Mouse (Mus musculus) C2C12 (cell line): ENCODE data around the gene Rtn4.

Source experiments
- CEBPB ChIP-seq: IDR thresholded peaks from one replicate; pipeline ENCODE4 v1.6.1; 2011; ENCODE audit warnings: low read depth, mild to moderate bottlenecking, control low read depth, moderate library complexity
- CTCF ChIP-seq: IDR thresholded peaks from one replicate; pipeline ENCODE4 v1.5.1; 2011; ENCODE audit not compliant: control insufficient read depth, insufficient read depth, insufficient read length
- MAX ChIP-seq: IDR thresholded peaks from one replicate; pipeline ENCODE4 v1.6.1; 2011; ENCODE audit warnings: mild to moderate bottlenecking, control low read depth
- MYOG ChIP-seq: IDR thresholded peaks from one replicate; pipeline ENCODE4 v1.6.1; 2011; ENCODE audit not compliant: control insufficient read depth, insufficient read length; ENCODE audit errors: extremely low read depth
- USF1 ChIP-seq: IDR thresholded peaks from one replicate; pipeline ENCODE4 v1.6.1; 2011; ENCODE audit warnings: low read depth, mild to moderate bottlenecking, control low read depth, moderate library complexity

- TF ChIP-seq CTCF (no peak), MYOG (no peak), USF1 (no peak), MAX (no peak), CEBPB (no peak)
These were observed 6.6 kb upstream of the Rtn4 start for GRCm38 (mm10) chr11:29686176-29686575.
